Mouse (Mus musculus) olfactory bulb, adult 2 months (tissue): ENCODE results near the gene Tmem56. TPM values are rescaled to one million over a fixed set of nuclear protein-coding genes. Genes with fewer than 3 reads are reported as not detected.

Source experiments
- H3K27ac ChIP-seq: fragments of 200-500 bp; 2 replicates; pipeline ENCODE4 v1.5.1; 2012; ENCODE audit warnings: low read depth, low read length; ENCODE audit not compliant: insufficient read depth
- H3K4me1 ChIP-seq: fragments of 200-500 bp; 2 replicates; pipeline ENCODE4 v1.6.1; 2012; ENCODE audit warnings: low read length; ENCODE audit not compliant: control insufficient read depth, insufficient read depth
- H3K4me3 ChIP-seq: fragments of 200-500 bp; 2 replicates; pipeline ENCODE4 v1.5.1; 2012; ENCODE audit warnings: mild to moderate bottlenecking, low read depth, low read length, moderate library complexity; ENCODE audit not compliant: insufficient read depth
- CTCF ChIP-seq: fragments of 200-500 bp; IDR thresholded peaks from 2 replicates; pipeline ENCODE4 v1.5.1; 2012; ENCODE audit warnings: low read depth, mild to moderate bottlenecking, low read length, moderate library complexity; ENCODE audit not compliant: insufficient read depth
- POLR2A ChIP-seq: fragments of 200-500 bp; IDR thresholded peaks from 2 replicates; pipeline ENCODE4 v1.6.1; 2012; ENCODE audit warnings: mild to moderate bottlenecking, low read depth, low read length, moderate library complexity; ENCODE audit not compliant: insufficient read depth
- WGBS: fragments of 180-500 bp; shearing (Covaris S2); methylation state at CpG from one replicate; pipeline ENCODE4 v1.1.7; 2018; 5-methylcytosine and 5-hydroxymethylcytosine counted together
- polyA plus RNA-seq: library from polyadenylated mRNA; stranded (reverse); fragments of >200 nt; gene quantifications from 2 replicates; pipeline ENCODE4 v1.2.4, GENCODE M21; 2012; ENCODE audit warnings: low replicate concordance; ENCODE audit not compliant: missing spikeins, insufficient read depth, insufficient read length

Tmem56 gene
- polyA plus RNA-seq, 1 experiment: not detected

GRCm38 (mm10) chr3:121156451-121157186 lies 126.3 kb downstream of the Tmem56 start:
- Histone ChIP-seq H3K4me3 (no peak overlapping the region), H3K4me1 (peaks cover 10% of the 10 kb centered on the region), H3K27ac (no peak overlapping the region)
- TF ChIP-seq POLR2A: no peak
- TF ChIP-seq CTCF: no peak
- WGBS: 45% methylated on average over 11 of the region's 11 CpGs

GRCm38 (mm10) chr3:121156043-121156442 lies 126.9 kb downstream of the Tmem56 start:
- H3K27ac ChIP-seq: no peak overlapping the region
- TF ChIP-seq CTCF: no peak
- no peak for TF ChIP-seq POLR2A
- WGBS: 11% methylated on average over 7 of the region's 7 CpGs
- H3K4me3 ChIP-seq: no peak overlapping the region
- peaks cover 10% of the 10 kb centered on the region for H3K4me1 ChIP-seq

Other genes starting within 250 kb of the Tmem56 start
- not detected in 2 replicates for gene Rwdd3, start 111.4 kb downstream of the Tmem56 start, polyA plus RNA-seq
- gene Alg14, start 8.7 kb upstream of the Tmem56 start, polyA plus RNA-seq: not detected in 2 replicates
- gene Cnn3, start 143.4 kb upstream of the Tmem56 start, polyA plus RNA-seq: not detected in 2 replicates
- not detected in 2 replicates for gene Slc44a3, start 249.3 kb upstream of the Tmem56 start, polyA plus RNA-seq